Mouse (Mus musculus) liver, adult (tissue): Measurements from ENCODE around the gene Olfr382.

Experiments used
- GATA4 ChIP-seq: IDR thresholded peaks from 2 replicates; pipeline ENCODE4 v1.6.1; 2014; ENCODE audit warnings: mild to moderate bottlenecking, low read length; ENCODE audit not compliant: insufficient replicate concordance

Olfr382 gene

DNA sequence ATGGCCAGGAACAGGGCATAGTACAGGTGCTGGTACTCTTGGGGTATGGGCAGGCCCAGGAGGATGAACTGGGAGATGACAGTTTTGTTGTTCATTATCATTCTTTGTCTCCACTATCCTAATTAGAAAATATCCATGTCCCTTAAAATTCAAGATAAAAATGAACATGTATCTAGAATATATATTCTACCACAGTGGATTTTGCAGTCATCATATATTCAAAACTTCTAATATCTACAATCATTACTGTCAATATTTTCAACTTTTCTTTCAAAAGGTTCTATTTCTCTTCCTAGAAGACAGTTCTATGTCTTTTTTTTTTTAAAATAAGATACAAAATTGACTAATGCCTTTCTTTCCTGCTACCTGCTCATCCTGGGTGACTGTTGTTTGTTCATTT is at the start of gene Olfr382:
TSS of gene Olfr382 (minus strand) at position 101 of the 400 bp plus-strand sequence.
- no peak for TF ChIP-seq GATA4

- no peak for TF ChIP-seq GATA4
These were observed 25.5 kb downstream of the Olfr382 start, which contains the start of gene Olfr381 for GRCm38 (mm10) chr11:73491503-73491902. Gene Olfr381 (minus strand): TSS chr11:73491603.
